Mouse (Mus musculus): Measurements from ENCODE around the gene Itga5. TPM values are rescaled to one million over a fixed set of nuclear protein-coding genes. Genes with fewer than 3 reads are reported as not detected.

Itga5 gene
- polyA plus RNA-seq, 1 experiment: 2.7 TPM

- no peak overlapping the region for H3K4me3 ChIP-seq (ENCODE audit: insufficient read depth, low read depth, low read length)
- no peaks in the 10 kb centered on the region for H3K4me1 ChIP-seq (ENCODE audit: control insufficient read depth, insufficient read depth, insufficient read length, low read length)
- no peak overlapping the region for H3K27ac ChIP-seq (replicated peaks; ENCODE audit: low read depth, low read length)
Observed at GRCm38 (mm10) chr15:103336996-103337667, 29.4 kb downstream of the Itga5 start.

GRCm38 (mm10) chr15:103335488-103336235 is 30.9 kb downstream of the Itga5 start:
- H3K27ac ChIP-seq (replicated peaks; ENCODE audit: low read depth, low read length): no peak overlapping the region

GRCm38 (mm10) chr15:103335040-103335439 is 31.5 kb downstream of the Itga5 start:
- H3K27ac ChIP-seq (replicated peaks; ENCODE audit: low read depth, low read length): no peak overlapping the region
- H3K4me1 ChIP-seq (ENCODE audit: control insufficient read depth, insufficient read depth, insufficient read length, low read length): no peaks in the 10 kb centered on the region
- no peak overlapping the region for H3K4me3 ChIP-seq (ENCODE audit: insufficient read depth, low read depth, low read length)

More at GRCm38 (mm10) chr15:103335488-103336235, 30.9 kb downstream of the Itga5 start:
- no peaks in the 10 kb centered on the region for H3K4me1 ChIP-seq (ENCODE audit: control insufficient read depth, insufficient read depth, insufficient read length, low read length)
- no peak overlapping the region for H3K4me3 ChIP-seq (ENCODE audit: insufficient read depth, low read depth, low read length)

- H3K4me3 ChIP-seq (ENCODE audit: insufficient read depth, low read depth, low read length): 0 out of 2 replicates have a peak overlapping the region, but pooled peaks have one; percentile 6
- no peaks in the 10 kb centered on the region for H3K4me1 ChIP-seq (ENCODE audit: control insufficient read depth, insufficient read depth, insufficient read length, low read length)
- H3K27ac ChIP-seq (replicated peaks; ENCODE audit: low read depth, low read length): peak overlapping the region; percentile 38; the same call in 1 of the 2 replicates
Observed at GRCm38 (mm10) chr15:103334194-103334593, 32.4 kb downstream of the Itga5 start.

GRCm38 (mm10) chr15:103333738-103334137 is 32.8 kb downstream of the Itga5 start:
- H3K4me3 ChIP-seq (ENCODE audit: insufficient read depth, low read depth, low read length): 0 out of 2 replicates have a peak overlapping the region, but pooled peaks have one; percentile 22
- no peaks in the 10 kb centered on the region for H3K4me1 ChIP-seq (ENCODE audit: control insufficient read depth, insufficient read depth, insufficient read length, low read length)
- H3K27ac ChIP-seq (replicated peaks; ENCODE audit: low read depth, low read length): peak overlapping the region; percentile 71

GRCm38 (mm10) chr15:103333081-103333615 is 33.4 kb downstream of the Itga5 start:
- Histone ChIP-seq H3K27ac (replicated peaks; ENCODE audit: low read depth, low read length) (peak overlapping the region; percentile 71), H3K4me1 (ENCODE audit: control insufficient read depth, insufficient read depth, insufficient read length, low read length) (no peaks in the 10 kb centered on the region), H3K4me3 (ENCODE audit: insufficient read depth, low read depth, low read length) (peak overlapping the region; percentile 44; the same call in 1 of the 2 replicates)

GRCm38 (mm10) chr15:103323455-103324247 is 42.9 kb downstream of the Itga5 start:
- Histone ChIP-seq H3K27ac (replicated peaks; ENCODE audit: low read depth, low read length) (no peak overlapping the region), H3K4me1 (ENCODE audit: control insufficient read depth, insufficient read depth, insufficient read length, low read length) (no peaks in the 10 kb centered on the region), H3K4me3 (ENCODE audit: insufficient read depth, low read depth, low read length) (peak overlapping the region; percentile 61)

- no peaks in the 10 kb centered on the region for H3K4me1 ChIP-seq (ENCODE audit: control insufficient read depth, insufficient read depth, insufficient read length, low read length)
- no peak overlapping the region for H3K27ac ChIP-seq (replicated peaks; ENCODE audit: low read depth, low read length)
- H3K4me3 ChIP-seq (ENCODE audit: insufficient read depth, low read depth, low read length): peak overlapping the region; percentile 60
Observed at GRCm38 (mm10) chr15:103323070-103323454, 43.5 kb downstream of the Itga5 start.

GRCm38 (mm10) chr15:103322396-103322795 is 44.2 kb downstream of the Itga5 start:
- H3K4me3 ChIP-seq (ENCODE audit: insufficient read depth, low read depth, low read length): peak overlapping the region; percentile 60
- no peaks in the 10 kb centered on the region for H3K4me1 ChIP-seq (ENCODE audit: control insufficient read depth, insufficient read depth, insufficient read length, low read length)
- H3K27ac ChIP-seq (replicated peaks; ENCODE audit: low read depth, low read length): no peak overlapping the region

- Histone ChIP-seq H3K4me1 (ENCODE audit: control insufficient read depth, insufficient read depth, insufficient read length, low read length) (no peaks in the 10 kb centered on the region; the same call in 1 of the 2 replicates), H3K4me3 (ENCODE audit: insufficient read depth, low read depth, low read length) (no peak overlapping the region), H3K27ac (replicated peaks; ENCODE audit: low read depth, low read length) (no peak overlapping the region)
Observed at GRCm38 (mm10) chr15:103321076-103321475, 45.5 kb downstream of the Itga5 start.

GRCm38 (mm10) chr15:103318201-103318816 is 48.3 kb downstream of the Itga5 start:
- H3K4me1 ChIP-seq (ENCODE audit: control insufficient read depth, insufficient read depth, insufficient read length, low read length): no peaks in the 10 kb centered on the region; the same call in 1 of the 2 replicates
- no peak overlapping the region for H3K27ac ChIP-seq (replicated peaks; ENCODE audit: low read depth, low read length)
- H3K4me3 ChIP-seq (ENCODE audit: insufficient read depth, low read depth, low read length): no peak overlapping the region

- H3K4me1 ChIP-seq (ENCODE audit: control insufficient read depth, insufficient read depth, insufficient read length, low read length): no peaks in the 10 kb centered on the region; the same call in 1 of the 2 replicates
- 0 out of 2 replicates have a peak overlapping the region, but pooled peaks have one; percentile 7 for H3K27ac ChIP-seq (replicated peaks; ENCODE audit: low read depth, low read length)
- no peak overlapping the region for H3K4me3 ChIP-seq (ENCODE audit: insufficient read depth, low read depth, low read length)
Observed at GRCm38 (mm10) chr15:103317731-103318130, 48.8 kb downstream of the Itga5 start.

- Histone ChIP-seq H3K4me3 (ENCODE audit: insufficient read depth, low read depth, low read length) (no peak overlapping the region), H3K4me1 (ENCODE audit: control insufficient read depth, insufficient read depth, insufficient read length, low read length) (no peaks in the 10 kb centered on the region; the same call in 1 of the 2 replicates), H3K27ac (replicated peaks; ENCODE audit: low read depth, low read length) (no peak overlapping the region)
Observed at GRCm38 (mm10) chr15:103317120-103317519, 49.4 kb downstream of the Itga5 start.

- Histone ChIP-seq H3K4me1 (ENCODE audit: control insufficient read depth, insufficient read depth, insufficient read length, low read length) (no peaks in the 10 kb centered on the region; the same call in 1 of the 2 replicates), H3K4me3 (ENCODE audit: insufficient read depth, low read depth, low read length) (no peak overlapping the region), H3K27ac (replicated peaks; ENCODE audit: low read depth, low read length) (no peak overlapping the region)
Observed at GRCm38 (mm10) chr15:103315979-103316776, 50.4 kb downstream of the Itga5 start.
